Mouse (Mus musculus) cerebellum, postnatal 14 days (tissue): ENCODE data around the gene Samd4b.

Experiments
- DNase-seq, 2 experiments: peaks; one replicate each; pipeline ENCODE4 v3.0.0; 2021; ENCODE audit warnings: mixed read lengths in 2 of 2

Samd4b gene

DNA sequence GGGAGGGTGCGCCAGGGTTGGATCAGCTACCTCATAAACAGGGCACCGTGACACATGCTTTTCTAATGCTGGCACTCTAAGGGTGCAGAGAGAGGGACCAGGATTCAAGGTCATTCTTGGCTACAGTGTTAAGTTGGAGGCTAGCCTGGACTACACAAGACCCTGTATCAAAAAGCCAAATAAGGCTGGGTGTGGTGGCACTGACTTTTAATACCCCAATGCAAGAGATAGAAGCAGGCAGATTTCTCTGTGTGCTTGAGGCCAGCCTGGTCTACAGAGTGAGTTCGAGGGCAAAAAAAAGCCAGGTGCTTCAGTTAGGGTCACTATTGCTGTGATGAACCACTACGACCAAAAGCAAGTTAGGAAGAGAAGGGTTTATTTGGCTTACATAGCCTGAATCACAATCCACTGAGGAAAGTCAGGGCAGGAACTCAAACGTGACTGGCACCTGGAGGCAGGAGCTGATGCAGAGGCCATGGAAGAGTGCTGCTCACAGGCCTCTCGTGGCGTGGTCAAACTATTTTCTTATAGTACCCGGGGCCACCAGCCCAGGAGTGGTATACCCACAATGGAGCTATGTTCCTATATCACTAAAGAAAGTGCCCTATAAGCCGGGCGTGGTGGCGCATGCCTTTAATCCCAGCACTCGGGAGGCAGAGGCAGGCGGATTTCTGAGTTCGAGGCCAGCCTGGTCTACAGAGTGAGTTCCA is 156.0 kb downstream of the Samd4b start:
- no peak for DNase-seq

DNA sequence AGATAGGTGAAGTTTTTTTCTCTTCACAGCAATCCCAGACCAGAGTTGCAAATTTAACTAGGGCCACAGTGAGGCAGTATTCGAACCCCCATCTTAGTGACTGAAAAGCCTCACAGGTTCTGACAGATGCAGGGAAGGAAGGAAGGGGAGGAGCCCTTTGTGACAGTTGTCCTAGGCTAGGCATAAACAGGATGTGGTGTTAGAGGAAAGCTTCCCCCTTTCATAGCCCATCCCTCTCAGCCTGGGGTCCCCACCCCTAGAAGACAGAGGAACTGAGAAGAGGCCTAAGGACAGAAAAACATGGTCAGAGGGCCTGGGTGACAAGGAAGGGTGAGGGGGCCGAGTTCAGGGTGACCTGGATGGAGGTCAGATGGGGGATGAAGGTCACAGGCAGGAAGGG is 157.2 kb downstream of the Samd4b start:
- no peak for DNase-seq

DNA sequence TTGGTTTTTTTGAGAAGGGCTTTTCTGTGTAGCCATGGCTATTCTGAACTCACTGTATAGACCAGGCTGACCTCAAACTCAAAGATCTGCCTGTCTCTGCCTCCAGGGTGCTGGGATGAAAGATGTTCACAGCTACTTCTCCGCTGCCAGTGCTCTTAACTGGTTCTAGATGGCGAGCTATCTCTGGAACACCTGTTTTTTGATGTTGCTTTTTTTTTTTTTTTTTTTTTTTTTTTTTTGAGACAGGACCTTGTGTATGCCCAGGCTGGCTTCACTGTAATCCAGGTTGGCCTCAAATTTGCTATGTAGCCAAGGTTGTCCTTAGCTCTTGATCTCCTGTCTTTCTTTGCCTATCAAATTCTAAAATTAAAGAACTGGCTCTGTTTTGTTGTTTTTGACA is 159.2 kb downstream of the Samd4b start:
- no peak for DNase-seq

DNA sequence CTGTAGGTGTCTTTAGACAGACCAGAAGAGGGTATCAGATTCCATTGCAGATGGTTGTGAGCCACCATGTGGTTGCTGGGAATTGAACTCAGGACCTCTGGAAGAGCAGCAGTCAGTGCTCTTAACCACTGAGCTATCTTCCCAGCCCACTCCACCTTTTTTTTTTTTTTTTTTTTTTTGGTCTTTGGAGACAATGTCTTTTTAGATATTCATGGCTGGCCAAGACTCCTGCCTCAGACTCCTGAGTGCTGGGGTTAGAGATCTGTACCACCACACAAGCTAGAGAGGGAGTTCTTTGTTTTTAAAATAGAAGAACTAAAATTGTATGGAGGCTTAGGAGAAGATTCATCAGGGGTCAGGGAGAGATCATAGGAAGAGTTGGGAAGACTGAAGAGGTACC is 160.0 kb downstream of the Samd4b start:
- DNase-seq = no peak

DNA sequence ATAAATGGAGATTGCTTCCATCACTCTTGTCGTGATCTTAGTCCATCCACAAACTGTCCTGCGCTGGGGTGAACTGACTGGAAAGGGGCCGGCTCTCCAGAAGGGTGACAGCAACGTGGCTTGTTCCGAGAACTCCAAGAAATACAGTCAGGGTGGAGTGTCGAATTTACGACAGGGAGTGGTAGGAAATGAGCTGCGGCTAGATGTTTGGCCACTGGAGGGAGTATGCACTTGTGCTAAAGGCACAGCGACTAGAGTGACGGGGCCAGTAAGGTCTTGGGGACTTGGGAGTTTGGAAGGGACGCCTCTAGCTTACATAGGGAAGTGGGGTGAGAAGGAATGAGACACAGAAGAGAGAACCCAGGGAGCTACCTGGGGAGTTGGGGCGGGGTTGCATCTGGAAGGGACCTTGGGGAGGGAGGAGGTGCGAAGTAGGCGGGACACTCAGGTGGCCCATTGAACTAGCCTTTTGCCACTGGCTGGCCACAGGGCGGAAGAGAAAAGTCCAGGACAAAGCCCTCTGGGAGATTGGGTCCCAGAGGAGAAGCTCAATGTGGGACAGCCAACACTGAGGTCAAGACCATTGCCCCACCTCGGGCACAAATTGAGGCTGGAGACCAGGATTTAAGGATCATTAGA is 160.9 kb downstream of the Samd4b start, which contains the start of gene Gmfg:
Gene Gmfg, plus strand, starts transcription at position 516 of the 639 bp plus-strand sequence.
- peak; percentile 82 to 90 for DNase-seq

DNA sequence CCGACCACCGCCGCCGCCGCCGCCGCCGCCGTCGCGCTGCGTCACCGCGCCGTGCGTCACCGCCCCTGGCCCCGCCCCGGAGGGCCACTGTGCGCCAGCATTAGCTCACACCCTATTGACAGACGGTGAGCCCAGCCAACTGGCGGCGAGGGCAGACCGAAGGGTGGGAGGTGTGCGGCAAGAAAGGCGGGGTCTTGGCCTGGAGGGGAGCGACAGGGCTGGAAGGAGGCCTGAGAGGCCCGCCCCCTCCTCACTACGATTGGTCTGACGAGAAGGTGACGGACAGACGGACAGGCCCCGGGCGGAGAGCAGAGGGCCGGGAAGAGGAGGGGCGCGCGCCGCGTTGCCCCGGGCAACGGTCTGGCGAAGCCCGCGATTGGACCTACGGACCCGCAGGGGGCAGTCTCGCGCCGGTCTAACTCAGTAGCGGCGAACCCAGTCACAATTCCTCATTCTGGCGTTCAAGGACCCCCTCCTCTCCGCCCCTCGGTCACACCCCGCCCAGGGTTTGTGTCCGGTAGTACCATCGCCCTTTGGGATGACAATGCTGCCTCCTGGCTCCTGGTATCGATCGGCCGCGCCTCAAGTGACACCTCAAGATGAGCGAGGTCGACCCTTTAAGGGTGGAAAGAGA is 161.6 kb downstream of the Samd4b start:
- DNase-seq = peak; percentile 100

DNA sequence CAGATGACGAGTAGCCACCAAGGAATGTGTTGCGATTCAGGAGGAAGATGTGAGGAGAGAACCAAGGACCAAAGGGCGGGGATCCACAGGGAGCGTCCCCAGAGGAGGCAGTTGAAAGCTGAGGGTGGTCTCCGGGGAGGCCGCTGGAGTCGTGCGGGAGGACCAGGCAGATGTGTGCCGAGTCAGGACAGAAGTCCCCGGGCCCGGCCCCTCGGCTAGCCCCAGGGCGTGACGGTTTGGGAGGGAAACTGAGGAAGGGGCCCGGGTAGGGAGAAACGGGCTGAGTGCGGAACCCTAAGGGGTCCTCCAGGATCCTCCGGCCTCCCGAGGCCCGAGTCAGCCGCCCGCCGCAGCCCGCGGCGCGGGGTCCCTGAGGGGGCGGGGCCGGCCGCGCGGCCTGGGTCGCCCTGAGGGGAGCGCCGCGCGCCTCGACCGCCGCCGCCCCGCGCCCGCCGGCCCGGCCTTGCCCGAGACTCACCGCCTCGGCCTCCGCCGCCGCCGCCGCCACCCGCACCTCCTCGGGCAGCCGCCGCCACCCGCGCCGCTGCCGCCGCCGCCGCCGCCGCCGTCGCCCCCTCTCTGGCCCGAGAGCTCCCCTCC is 162.2 kb downstream of the Samd4b start:
- peak; percentile 51 to 56 for DNase-seq

DNA sequence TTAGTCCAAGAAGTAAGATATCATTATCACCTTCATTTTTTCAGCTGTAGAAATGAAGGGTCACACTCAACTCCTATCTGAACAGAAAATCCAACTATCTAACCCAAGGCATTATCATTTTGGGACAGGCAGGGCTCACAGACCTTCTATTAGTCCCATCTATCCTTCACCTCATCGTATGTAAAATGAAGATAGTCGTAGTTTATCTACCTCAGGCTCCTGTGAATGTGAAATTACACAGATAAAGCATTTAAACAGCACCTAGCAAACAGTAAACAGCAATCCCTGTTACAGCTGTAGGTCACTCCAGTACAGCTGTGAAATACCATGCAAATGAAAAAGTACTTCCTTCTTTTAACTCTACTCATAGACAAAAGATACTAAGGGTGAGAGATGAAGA is 165.7 kb downstream of the Samd4b start:
- no peak for DNase-seq

DNA sequence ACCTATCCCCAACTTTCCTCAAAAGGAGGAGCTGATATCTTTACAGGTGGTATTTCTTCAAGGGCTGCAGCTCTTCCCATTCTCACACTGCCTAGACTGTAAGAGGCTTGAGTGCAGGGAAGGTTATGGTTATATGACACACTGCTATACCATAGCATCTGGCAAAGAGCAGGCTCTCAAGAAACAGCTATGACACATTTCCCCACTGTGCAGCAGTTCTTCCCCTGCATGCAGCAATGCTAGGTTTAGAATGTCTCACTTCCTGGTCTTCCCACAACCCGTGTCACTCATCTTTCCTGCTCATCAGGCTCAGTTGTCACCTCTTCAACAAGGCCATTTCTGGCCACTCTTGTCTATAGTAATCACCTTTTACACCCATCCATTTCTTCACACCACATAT is 167.4 kb downstream of the Samd4b start:
- no peak for DNase-seq

DNA sequence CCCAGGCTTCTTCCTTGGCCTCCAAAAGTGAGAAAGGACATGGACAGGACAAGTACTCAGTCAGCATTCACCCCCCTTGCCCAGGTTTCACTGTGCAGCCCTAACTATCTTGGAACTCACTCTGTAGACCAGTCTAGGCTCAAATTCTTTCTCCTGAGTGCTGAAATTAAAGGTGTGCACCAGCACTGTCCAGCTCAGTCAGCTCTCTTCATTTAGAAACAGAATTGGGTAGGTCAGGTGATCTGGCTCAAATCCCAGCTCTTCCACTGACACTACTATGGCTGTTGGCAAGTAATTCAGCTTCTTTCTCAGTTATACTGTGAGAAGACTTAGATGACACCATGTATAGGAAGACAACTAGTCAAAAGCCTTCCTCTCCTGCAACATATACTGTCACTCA is 170.2 kb downstream of the Samd4b start:
- peak in 1 of 2 experiments; percentile 42 for DNase-seq

DNA sequence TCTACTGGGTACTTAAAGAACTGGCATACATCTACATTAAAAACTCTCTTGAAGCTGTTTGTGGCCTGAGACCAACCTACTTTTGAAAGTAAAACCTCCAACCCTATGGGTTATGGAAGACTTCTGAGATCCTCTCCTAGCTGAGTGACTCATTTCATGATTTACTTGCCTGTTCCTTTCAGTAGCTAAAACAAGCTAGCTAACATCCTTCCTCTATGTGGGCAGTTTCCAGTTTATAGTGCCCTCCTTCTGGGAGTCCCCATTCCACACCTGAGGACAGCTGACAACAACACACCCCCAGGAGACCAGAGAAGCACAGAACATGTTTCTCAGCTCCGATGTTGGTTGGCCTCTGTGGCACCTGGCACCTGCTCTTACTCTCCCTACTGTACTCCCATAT is 174.9 kb downstream of the Samd4b start:
- DNase-seq = no peak

DNA sequence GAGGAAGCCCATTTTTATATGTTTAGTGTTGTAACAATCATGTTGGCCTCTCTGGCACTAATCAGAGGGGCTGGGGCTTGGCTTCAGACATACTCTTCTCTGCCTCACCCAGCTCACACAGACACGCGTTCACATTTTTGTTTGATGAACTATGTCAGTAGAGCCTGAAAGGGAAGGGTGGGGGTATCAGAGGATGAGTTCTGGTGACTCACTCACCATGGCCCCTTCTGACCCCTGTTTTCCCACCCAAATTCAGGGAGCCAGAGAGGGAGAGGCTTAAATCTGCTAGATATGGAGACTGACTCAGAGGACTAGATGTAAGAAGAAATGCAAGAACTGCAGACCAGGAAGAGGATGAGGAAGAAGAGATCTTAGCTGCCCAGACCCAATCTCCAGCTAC is 178.5 kb downstream of the Samd4b start:
- DNase-seq = no peak

DNA sequence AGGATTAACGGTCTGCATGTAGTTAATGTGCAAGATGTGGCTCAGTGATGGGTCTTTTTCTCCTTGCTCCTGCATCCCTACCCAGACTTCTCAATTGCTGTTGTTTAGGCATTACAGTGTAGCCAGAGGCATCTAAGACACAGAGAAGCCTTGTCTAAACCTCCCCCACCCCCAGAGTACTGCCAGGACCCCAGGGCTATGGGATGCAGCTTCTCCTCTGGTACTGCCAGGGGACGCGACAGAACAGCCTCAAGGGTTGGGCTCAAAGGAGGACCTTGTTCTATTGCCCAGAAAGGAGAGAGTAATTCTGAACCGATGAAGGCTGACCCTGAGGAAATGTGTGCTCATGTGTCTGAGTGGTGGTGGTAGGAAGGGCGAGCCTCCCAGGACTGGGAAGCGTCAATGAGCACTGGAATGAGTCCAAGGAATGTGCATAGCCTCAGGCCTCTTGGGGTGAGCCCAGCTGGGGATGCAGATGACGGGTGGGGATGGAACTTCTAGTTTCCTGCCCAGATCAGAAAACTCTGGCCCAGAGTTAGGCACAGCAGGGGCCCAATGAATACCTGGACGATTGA is 179.8 kb downstream of the Samd4b start:
- DNase-seq = peak in 1 of 2 experiments; percentile 22

DNA sequence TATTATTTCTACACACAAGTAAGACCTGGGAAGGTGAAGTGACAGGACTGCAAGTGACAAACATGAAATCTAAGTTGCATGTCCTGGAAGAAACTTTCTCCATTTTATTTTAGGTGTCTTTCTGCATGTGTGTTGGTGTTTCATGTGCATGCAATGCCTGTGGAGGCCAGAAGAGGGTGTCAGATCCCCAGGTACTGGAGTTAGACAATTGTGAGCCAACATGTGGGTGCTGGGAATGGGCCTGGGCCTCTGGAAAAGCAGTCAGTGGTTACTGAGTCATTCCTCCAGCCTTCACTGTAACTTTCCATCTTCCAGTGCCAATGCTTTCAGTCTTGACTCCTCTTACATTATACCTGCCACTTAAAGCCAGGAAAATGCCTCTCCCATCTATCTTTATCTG is 180.6 kb downstream of the Samd4b start:
- DNase-seq = no peak

DNA sequence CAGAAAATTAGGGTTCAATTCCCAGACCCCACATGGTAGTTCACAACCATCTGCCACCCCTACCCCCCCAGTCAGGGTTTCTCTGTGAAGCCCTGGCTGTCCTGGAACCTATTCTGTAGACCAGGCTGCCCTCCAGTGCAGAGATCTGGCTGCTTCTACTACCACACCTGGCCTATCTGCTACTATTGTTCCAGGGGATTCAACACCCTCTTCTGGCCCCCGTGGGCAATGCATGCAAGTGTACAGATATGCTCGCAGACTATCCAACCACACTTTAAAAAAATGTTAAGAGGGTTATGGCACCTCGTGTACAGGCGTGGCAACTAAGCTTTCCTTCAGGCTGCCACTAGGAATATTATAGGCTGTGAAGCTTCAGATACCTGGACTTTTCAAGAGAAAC is 185.1 kb downstream of the Samd4b start:
- no peak for DNase-seq

DNA sequence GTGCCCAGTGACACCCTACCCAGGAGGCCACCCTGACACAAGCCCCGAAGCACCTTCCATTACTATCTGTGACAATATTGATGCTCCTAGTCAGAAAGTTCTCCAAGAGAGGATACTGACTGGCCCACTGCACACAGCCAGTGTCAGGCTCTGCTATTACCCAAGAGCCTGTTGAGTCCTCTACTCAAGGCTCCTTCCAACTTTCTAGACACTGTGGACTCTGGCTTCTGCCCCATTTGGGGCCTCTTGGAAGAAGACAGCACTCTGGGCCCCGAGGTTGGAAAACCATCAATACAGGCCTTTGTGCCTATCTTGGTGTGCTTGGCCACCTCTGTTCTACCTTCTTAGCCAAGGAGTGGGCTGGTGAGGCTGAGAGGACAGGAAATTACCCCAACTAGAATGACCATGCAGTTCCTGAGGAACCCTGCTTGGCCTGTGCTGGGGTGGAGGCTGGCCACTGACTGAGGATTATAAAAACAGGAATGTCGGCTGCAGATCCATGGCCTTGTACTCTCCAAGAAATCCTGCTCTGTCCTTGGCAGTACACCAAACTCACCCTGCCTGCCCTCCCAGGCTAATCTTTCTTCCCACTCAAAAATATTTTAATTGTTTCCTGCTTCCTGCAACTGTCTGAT is 187.0 kb downstream of the Samd4b start:
- no peak for DNase-seq

DNA sequence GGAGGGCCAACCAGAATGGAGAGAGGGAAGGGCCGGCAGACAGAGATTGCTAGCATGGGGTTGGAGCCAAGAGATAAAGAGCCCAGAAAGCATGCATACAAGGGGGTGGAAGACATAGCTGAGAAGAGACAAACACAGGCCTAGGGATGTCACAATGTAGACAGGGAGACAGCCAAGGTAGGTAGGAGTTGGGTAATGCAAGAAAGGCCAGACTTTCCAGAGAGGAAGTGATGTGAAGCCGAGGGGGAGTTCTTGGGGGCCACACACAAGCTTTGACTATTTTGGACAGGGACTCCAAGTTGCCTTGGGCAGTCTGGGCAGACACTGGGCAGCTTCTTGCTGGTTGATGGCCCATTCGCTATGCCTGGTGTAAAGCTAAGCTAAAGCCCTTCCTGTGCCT is 196.0 kb downstream of the Samd4b start:
- no peak for DNase-seq

DNA sequence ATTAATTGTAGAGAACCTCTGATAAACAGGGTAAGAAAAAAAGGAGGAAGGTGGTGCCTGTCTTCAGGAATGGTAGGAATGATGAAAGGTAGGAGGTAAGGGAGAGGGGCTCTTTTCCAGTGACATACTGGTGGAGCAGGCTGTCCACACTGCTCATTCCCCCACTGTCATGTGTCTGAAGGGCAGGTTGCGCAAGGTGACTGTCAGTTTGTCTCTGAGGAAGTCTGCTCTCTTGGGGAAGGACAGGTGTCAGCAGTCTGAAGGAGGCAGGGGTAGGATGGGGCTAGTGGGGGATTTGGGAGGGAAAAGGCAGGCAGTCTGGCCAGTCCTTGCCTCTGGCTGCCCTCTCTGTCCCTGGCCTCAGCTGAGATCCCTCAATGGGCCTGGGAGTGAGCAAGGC is 196.9 kb downstream of the Samd4b start:
- DNase-seq = no peak

DNA sequence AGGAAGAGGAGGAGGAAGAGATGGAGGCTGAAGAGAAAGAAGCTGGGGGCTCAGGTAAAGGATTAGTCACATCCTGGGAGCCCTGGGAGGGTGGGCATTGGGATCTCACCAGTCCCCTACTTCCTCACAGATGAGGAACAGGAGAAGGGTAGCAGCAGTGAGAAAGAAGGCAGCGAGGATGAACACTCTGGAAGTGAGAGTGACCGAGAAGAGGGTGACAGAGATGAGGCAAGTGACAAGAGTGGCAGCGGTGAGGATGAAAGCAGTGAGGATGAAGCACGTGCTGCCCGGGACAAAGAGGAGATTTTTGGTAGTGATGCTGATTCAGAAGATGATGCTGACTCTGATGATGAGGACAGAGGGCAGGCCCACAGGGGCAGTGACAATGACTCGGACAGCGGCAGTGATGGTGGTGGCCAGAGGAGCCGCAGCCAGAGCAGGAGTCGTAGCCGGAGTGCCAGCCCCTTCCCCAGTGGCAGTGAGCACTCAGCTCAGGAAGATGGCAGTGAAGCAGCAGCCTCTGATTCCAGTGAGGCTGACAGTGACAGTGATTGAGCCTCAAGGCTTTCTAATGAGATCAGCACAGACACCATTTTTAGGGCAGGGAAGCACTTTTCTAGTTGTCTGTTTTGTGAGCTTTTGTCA is 199.1 kb downstream of the Samd4b start:
- DNase-seq = no peak

DNA sequence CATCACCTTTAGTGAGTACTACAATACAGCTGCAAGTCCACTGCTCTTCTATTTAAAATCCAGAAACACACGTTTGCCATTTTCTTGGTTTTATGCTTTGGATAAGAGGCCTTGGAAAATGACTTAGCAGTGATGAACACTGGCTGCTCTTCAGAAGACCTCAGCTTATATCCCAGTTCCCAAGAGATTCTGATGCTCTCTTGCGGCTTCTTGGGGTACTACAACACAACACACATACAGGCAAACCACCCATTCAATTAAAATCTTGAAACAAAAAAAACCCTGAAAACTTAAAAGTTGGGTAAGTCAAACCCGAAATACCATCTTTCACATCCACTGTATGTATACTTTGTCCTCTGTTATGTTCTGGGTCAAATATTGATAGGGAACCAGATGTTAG is 199.9 kb downstream of the Samd4b start:
- DNase-seq = peak; percentile 50 to 68

DNA sequence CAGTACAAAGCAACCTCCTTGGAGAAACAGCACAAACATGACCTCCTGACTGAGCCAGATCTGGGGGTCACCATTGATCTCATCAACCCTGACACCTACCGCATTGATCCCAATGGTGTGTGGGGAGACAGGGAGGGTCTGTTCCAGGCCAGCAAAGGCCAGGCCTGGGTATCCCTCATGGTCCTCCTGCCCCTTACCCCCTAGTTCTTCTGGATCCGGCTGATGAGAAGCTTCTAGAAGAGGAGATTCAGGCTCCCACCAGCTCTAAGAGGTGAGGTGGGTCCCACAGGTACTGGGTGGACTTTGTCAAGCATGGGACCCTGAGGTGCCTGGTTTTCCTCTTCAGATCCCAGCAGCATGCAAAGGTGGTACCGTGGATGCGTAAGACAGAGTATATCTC is 202.5 kb downstream of the Samd4b start:
- DNase-seq = no peak

DNA sequence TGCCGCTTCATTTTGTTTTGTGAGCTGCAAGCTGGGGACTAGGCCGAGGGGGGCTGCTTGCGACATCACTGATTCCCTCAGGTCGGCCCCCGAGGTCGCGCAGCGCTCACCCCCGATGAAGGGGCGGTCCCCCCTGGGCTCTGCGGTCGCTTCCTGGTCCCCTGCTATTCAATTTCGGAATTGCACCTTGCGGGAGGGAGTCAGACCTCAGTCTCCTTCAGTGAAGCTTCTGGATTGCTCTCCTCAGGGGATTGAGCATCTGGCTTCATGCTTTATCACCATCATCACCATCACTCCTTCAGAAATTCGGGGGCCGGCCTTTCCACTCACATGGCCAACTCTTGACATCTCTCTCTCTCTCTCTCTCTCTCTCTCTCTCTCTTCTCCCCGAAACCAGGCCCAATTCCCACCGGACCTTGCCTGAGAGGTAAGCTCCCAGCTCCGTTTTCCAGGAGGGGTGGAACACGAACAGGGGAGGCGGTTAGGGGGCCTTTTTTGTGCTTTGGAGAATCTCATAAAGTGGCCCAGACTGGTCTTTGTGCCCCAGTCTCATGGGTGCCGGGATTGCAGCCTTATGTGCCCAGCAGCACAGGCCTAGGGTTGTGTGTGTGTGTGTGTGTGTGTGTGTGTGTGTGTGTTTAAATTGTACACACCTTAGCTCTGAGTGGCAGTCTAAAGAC is 204.5 kb downstream of the Samd4b start:
- DNase-seq = no peak
